Mouse (Mus musculus) heart, postnatal 0 days (tissue): ENCODE measurements around the gene Sirt1.

Experiments
- CTCF ChIP-seq: IDR thresholded peaks from 2 replicates; pipeline ENCODE4 v1.5.1; 2016; ENCODE audit warnings: antibody characterized with exemption, control low read depth, low read depth
- EP300 ChIP-seq: IDR thresholded peaks from 2 replicates; pipeline ENCODE4 v1.6.1; 2016; ENCODE audit warnings: antibody characterized with exemption, low read depth

GRCm38 (mm10) chr10:63382372-63383279 is 1.1 kb upstream of the Sirt1 start, which contains the start of gene Dnajc12:
- TF ChIP-seq CTCF, result peak; percentile 80
- TF ChIP-seq EP300, result no peak
